Mouse (Mus musculus) heart, embryonic 15.5 days (tissue): Measurements from ENCODE around the gene Cacng4. TPM values are rescaled to one million over a fixed set of nuclear protein-coding genes. Genes with fewer than 3 reads are reported as not detected.

Source experiments
- ATAC-seq: fragments of 200-750 bp; cut with Nextera tagmentation; replicated peaks from 2 replicates; pipeline ENCODE4 v1.8.0; 2017; ENCODE audit warnings: low read depth, moderate TSS enrichment; ENCODE audit not compliant: insufficient number of reproducible peaks, insufficient read depth, low FRiP score
- H3K27ac ChIP-seq: fragments of 300-500 bp; sonication (generic); 2 replicates; pipeline ENCODE4 v1.5.1; 2015; ENCODE audit warnings: mild to moderate bottlenecking, inconsistent platforms
- H3K27me3 ChIP-seq: fragments of 300-500 bp; sonication (generic); 2 replicates; pipeline ENCODE4 v1.6.1; 2015; ENCODE audit warnings: inconsistent platforms
- H3K36me3 ChIP-seq: fragments of 300-500 bp; sonication (generic); 2 replicates; pipeline ENCODE4 v1.6.1; 2015; ENCODE audit warnings: mild to moderate bottlenecking, inconsistent platforms
- H3K4me1 ChIP-seq: fragments of 300-500 bp; sonication (generic); replicated peaks from 2 replicates; pipeline ENCODE4 v1.6.1; 2015; ENCODE audit warnings: inconsistent platforms
- H3K4me2 ChIP-seq: fragments of 300-500 bp; sonication (generic); 2 replicates; pipeline ENCODE4 v1.6.1; 2015; ENCODE audit warnings: inconsistent platforms, mild to moderate bottlenecking, moderate library complexity
- H3K4me3 ChIP-seq: fragments of 300-500 bp; sonication (generic); 2 replicates; pipeline ENCODE4 v1.5.1; 2015; ENCODE audit warnings: mild to moderate bottlenecking, inconsistent platforms
- H3K9ac ChIP-seq: fragments of 300-500 bp; sonication (generic); 2 replicates; pipeline ENCODE4 v1.6.1; 2015; ENCODE audit warnings: mild to moderate bottlenecking, inconsistent platforms
- H3K9me3 ChIP-seq: fragments of 300-500 bp; sonication (generic); replicated peaks from 2 replicates; pipeline ENCODE4 v1.6.1; 2016; ENCODE audit warnings: inconsistent platforms
- WGBS: fragments of 180-500 bp; shearing (Covaris S2); methylation state at CpG from one replicate; pipeline ENCODE4 v1.1.7; 2015; ENCODE audit warnings: mixed read lengths; 5-methylcytosine and 5-hydroxymethylcytosine counted together
- polyA plus RNA-seq: library from polyadenylated mRNA; unstranded; fragments of >200 nt; fragmentation: Nextera tagmentation; extraction: Ambion mirVana; gene quantifications from 2 replicates; pipeline ENCODE4 v1.2.1, GENCODE M21; 2015

The Cacng4 gene
- polyA plus RNA-seq, 1 experiment from 2014 or later, result 0.54 TPM

GRCm38 (mm10) chr11:107682694-107683355, 111.5 kb downstream of the Cacng4 start:
- WGBS, result 84% methylated on average over 9 of the region's 9 CpGs
- no peaks in the 10 kb centered on the region for H3K9me3 ChIP-seq
- H3K27me3 ChIP-seq, result no peaks in the 10 kb centered on the region
- H3K27ac ChIP-seq, result no peak overlapping the region
- ATAC-seq, result no peak
- H3K36me3 ChIP-seq, result peaks cover 24% of the 10 kb centered on the region
- H3K4me1 ChIP-seq, result no peaks in the 10 kb centered on the region
- no peak overlapping the region for H3K4me3 ChIP-seq
- H3K4me2 ChIP-seq, result no peak overlapping the region
- no peak overlapping the region for H3K9ac ChIP-seq

Other genes with a start within 250 kb of the Cacng4 start
- gene Helz, start 246.6 kb downstream of the Cacng4 start, polyA plus RNA-seq, result 11.7 and 16.2 TPM in 2 replicates
- 0.19 and 0.25 TPM in 2 replicates for gene Cacng1, start 78.0 kb downstream of the Cacng4 start, polyA plus RNA-seq
- gene Cacng5, start 120.5 kb upstream of the Cacng4 start, polyA plus RNA-seq, result 0.09 and 0.44 TPM in 2 replicates